Mouse (Mus musculus) large intestine, adult 2 months (tissue): Measurements from ENCODE around the gene Hdhd3. TPM values are rescaled to one million over a fixed set of nuclear protein-coding genes. Genes with fewer than 3 reads are reported as not detected.

Source experiments
- DNase-seq: peaks from one replicate; pipeline ENCODE4 v3.0.0-alpha.2; 2012; ENCODE audit warnings: low read depth, low spot score
- WGBS: fragments of 180-500 bp; shearing (Covaris S2); methylation state at CpG from one replicate; pipeline ENCODE4 v1.1.7; 2018; 5-methylcytosine and 5-hydroxymethylcytosine counted together
- polyA plus RNA-seq: library from polyadenylated mRNA; depleted of rRNA; stranded (reverse); fragments of >200 nt; gene quantifications from 2 replicates; pipeline ENCODE4 v1.2.3, GENCODE M21; 2012; rRNA removed

Gene Hdhd3
- 97.6 and 124 TPM in 2 replicates for polyA plus RNA-seq

DNA sequence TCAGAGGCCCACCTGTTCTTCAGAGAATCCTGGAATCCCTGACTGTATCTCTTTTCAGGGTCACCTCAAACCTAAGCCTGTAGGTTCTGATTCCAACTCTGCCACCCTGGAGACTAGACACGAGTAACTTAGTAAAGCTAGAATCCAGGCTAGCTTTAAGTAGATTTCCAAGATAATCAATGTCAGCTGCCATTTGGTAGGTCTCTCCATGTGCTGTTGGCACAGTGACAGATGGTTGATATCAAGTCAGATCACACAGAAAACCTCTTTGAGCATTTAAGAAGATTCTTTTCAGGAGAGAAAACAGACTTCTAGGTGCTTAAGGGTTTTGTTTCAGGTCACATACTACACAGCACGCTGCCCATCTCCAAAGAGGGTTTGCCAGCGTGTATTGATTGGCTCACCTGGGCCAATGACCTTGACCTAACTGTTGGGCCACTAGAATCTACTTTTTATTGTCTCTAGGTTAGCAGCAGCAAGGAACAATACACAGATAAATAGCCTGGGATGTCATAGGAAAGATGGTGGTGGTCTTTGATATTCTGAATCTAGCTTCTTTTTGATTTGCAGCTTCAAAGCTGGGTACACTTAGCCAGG is at the start of gene Hdhd3:
Hdhd3 (minus strand) TSS at position 94 of the 597 bp plus-strand sequence.
- no peak for DNase-seq
- WGBS, result 39% methylated on average over 3 of the region's 3 CpGs

DNA sequence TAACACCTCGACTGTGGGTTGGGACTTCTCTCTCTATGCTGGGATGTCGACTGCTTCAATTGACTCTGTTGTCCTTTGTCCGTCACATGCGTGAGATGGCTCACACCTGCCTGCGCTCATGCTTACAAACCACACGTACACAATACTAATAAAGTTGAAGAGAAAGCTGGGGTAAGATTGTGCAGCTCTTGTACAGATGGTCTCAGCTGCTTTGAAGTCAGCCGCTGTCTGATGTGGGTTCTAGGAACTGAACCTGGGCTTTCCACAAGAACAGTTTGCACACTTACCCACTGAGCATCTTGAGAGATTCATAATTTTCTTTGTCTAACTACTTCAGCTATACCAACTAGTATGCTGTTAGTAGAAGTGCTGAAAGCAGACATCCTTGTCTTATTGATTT is 48.7 kb upstream of the Hdhd3 start:
- no peak for DNase-seq
- 71% methylated on average over 7 of the region's 7 CpGs for WGBS

DNA sequence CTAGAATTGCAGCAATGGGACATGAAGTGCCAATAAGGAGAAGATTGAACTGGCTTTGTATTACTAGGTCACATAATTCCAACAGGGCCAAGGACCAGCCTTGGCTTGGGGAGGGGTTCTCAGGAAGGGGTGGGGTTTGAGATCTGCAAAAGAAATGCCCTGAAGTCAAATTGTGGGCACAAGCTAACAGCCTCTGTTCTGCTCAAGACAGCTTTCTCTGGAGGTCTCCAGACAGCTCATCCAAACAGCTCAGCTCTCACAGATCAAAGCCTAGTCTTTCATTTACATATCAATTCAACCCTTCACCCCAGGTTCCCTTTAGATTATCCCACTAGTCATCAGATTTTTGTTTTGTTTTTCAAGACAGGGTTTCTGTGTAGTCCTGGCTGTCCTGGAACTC is 41.5 kb upstream of the Hdhd3 start:
- DNase-seq, result no peak

DNA sequence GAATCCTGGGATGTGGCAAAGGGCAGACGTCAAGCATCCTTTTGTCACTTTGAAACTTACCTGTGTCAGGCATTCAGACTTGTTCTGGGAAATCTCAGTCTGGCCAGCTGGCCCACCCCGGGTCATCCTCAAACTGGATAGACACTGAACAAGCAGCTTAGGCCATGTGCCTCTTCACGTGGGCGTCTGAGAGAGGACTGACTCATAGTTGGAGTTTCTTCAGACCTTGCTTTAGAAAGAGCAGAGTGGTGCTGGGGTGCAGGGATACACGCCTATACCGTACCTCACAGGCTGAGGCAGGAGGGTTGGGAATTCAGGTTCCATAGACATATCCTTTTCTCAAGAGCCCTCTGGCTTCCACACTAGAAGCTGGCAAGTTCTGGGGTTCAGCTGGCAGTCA is 40.5 kb upstream of the Hdhd3 start:
- 87% methylated on average over 6 of the region's 6 CpGs for WGBS
- no peak for DNase-seq

DNA sequence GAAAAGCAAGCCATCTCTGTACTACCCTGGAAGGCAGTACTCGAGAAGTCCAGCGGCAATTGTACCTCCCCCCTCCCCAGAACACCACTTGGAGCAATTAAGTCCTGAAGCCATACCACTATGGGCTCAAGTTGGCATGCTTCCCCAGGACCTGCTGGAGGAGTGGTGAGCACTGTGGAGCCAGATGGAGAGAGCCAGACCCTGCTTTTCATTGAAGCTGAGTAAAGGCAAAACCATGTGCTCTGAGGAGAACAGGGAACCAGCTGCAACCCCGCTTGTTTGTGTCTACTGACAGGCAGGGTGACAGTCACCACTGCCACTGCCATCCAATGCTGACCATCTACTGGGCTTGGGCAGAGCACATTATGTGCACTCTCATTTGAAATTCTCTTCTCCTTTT is 38.5 kb upstream of the Hdhd3 start:
- 77% methylated on average over 3 of the region's 3 CpGs for WGBS
- DNase-seq, result no peak

DNA sequence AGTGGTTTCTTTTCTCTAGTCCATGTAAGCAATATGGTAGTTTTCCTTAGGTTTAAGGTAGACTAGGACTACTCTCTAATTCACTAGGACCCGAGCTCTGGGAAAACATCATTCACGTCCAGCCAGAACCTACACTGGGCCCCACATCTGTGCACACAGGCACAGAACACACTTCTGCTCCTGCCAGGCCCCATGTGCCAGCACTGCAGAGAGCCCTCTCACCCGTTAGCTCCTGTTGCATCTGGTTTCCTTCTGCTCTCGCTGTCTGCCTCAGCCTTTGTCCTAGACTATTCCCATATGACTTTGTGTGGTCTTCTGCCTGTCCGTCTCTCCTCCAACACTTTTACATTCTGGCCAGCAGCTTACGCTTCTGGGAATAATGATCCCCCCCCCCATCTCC is 30.5 kb upstream of the Hdhd3 start:
- WGBS, result 81% methylated on average over 6 of the region's 6 CpGs
- no peak for DNase-seq

DNA sequence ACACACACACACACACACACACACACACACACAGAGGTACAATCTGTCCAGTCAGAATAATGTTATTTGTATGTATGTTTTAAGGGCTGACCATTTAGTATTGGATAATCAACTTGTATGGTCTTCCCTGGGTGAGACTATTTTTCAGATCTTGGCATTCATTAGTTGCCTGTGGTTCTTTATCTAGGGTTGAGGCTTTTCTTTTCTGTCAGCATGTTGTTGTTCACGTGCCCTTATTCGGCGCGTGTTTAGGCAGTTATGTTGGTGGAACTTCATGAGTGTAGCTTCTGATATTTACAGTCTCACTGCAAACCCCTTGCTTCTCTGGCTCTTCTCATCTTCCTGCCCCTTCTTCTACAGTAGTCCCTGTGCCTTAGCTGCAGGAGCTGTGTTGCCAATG is 24.4 kb upstream of the Hdhd3 start:
- 90% methylated on average over 4 of the region's 4 CpGs for whole genome bisulfite sequencing

DNA sequence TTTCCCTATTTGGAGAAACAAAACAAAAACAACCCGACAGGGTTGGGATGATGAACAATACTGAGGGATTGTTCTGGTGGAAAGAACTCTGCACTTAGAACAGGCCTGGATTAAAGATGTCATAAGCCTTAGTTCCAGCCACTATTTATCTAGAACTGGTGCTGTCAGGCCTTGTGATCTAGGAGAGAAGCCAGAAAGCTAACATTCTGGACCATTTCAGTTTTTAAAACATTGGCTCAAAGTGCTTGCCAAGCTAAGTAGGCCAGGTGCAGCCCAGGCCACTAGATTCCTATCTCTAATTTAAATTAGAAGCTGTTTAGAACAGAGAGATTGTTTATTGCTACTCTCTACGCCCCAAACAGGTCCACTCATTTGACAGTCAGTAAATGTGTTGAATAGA is 23.0 kb upstream of the Hdhd3 start:
- DNase-seq, result no peak
- WGBS, result 55% methylated on average over 2 of the region's 2 CpGs

More for the DNA sequence above, 24.4 kb upstream of the Hdhd3 start:
- DNase-seq, result no peak

DNA sequence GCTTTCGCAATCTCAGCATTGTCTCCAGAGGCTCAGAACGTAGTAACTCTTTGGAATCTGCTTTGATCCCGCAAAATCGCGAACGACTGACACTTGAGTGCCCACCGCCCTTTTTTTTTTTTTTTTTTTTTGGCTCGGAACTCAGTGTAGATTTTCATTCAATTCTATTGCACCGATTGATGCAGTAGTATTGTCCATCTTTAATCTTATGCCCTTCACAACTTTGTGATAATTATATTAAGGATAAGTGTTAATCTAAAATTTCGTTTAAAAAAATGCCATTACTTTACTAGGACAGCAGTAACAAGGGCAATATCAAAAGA is 22.2 kb upstream of the Hdhd3 start:
- WGBS, result under 1% methylated on average over 10 of the region's 10 CpGs
- no peak for DNase-seq

DNA sequence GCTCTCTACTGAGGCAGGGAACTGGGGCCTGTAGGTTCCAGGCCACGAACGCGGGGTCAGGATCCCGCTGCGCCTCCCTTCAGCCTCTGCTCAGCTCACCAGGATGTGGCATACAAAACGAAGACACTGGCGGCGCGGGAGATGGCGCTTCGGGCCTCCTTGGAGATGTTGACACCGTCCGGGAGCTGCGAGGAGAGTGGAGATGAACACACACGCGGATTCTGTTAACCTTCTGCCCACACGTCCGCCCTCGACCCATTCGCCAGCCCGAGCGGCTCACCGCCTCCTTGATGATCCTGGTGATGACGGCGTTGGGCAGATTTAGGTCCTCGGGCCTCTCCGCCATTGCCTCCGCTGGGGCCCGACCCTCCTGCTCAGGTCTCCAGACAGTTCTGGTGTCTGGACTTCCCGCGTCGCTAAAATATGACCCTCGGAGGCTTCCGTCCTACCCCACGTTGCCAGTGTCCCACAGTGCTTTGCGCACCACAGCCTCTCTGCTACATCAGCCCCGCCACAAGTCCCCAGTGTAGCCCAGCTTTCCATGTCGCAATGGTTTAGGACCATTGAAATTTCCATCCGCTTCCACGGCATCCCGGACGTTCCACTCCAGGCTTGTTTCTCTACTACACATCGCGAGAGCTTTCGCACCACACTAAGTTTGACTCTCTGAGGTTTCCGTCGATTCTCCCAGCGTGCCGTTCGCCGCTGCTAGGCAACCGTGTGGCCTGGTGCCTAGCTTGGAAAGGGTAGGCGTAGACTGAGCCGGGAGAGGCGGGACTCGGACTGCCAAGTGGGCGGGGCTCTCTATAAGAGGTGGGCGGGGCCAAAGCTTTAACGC is 21.6 kb upstream of the Hdhd3 start, which contains the start of the genes Pole3 and 4933430I17Rik:
Pole3 (minus strand) TSS at position 418 of the 838 bp plus-strand sequence.
4933430I17Rik (plus strand) TSS at position 719 of the 838 bp plus-strand sequence.
- under 1% methylated on average over 59 of the region's 59 CpGs for WGBS

DNA sequence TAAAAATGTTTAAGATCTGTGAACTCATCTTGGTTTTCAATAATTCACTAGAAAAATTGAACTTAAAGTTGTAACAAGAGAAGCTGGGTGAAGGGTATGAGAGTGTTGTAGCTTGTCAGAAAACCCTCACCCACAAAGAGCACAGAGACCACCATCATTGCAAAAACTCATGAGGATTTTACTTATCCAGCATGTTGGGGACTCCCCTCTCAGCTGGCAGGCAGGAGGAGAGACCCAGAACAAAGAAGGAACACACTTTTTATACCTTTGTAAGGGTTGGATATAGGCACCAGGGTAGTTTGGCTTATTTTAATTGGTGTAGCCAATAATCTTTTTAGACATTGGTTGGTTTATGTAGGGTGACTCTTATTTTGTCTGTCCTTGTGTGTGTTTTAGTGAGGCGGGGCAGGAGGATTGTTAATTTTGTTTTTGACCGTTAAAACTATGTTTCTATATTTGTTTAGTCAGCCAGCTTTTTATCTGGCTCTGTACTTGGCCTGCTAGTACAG is 17.7 kb upstream of the Hdhd3 start:
- 49% methylated on average over 2 of the region's 2 CpGs for WGBS
- no peak for DNase-seq

More for the DNA sequence above, 21.6 kb upstream of the Hdhd3 start, which contains the start of the genes Pole3 and 4933430I17Rik:
- DNase-seq, result peak; percentile 91

DNA sequence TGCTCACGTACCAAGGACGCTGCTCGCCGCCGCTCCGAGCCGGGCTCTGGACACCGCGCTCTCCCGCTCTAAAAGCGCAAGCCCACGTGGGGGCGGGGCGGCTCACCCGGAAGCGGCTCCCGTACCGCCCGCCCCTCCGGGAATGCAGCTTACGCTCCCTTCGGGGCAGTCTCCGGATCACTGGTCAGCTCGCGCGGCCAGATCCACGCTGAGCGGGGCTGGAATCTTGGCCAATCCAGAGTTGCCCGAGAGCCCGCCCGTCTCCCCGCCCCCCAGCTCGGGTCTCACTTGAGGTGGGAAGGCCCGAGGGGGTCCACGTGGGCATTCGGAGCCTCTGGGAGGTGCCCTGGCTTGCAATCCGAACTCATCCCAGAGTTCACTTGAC is 16.6 kb upstream of the Hdhd3 start, which contains the start of gene Alad:
Alad (minus strand) TSS at position 70 of the 385 bp plus-strand sequence.
- DNase-seq, result no peak
- under 1% methylated on average over 37 of the region's 37 CpGs for WGBS

DNA sequence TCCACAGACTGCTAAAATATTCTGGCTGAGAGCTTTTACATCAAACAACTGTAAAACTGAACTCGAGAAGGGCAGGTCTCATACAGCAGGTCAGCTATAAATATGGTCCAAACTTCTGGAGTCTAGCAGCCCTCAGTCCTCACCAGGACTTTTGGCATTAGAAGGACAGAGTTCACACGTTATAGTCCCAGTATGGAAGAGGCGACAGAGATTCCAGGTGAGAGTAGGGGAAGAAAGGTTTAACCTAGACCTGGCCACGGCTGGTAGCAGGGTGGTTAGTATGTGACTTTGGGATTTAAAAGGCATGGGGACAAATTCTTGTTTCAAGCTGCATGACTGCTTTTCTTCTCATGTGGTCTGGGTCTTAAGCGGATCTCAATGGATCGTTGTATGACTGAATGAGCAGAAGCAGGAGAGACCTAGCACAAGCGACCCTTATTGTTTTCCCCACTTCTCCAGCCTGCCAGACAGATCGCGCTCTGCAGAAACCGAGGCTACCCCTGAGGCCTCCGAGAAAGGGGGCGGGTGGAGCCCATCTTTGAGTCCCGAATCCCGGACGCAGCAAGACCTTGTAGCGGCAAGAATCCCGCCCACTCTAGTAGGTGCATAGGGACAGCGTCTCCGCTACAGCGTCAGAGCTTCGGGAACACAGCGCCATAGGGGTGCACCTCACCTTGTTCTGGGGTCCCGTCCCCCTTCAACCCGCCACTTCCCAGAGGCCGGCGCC is 16.0 kb upstream of the Hdhd3 start:
- WGBS, result 1% methylated on average over 26 of the region's 26 CpGs
- no peak for DNase-seq

DNA sequence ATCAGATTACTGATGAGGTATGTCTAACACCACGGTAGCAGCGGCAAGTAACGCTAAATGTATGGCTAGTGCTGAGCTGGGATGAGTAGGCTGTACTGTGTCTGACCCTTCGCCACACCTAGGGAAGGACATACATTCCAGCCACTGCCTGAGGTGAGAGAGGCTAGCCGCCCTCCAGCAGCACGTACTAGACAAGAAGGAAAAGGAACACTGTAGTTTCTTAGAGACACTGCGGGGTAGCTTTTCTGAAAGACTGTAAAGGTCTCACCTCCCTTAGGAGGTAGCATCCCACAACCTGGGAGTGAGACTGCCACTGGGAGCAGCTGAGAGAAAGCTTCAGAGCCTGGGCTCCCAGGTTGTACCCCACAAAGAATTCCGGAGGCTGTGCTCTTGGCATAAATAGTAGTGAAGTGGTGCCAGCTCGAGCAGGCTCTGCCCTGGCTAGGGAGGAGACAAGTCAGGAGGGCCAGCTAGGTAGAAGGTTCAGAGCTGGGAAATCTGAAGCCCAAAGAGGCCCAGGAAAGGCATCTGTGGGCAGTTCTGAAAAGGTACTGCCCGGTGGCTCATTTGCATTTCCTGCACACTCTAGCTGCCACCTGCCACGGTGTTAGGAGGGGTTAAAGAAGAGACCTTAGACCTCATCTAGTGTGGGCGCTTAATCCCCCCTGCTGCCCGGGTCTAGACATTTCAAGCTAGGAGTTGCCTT is 15.3 kb upstream of the Hdhd3 start:
- DNase-seq, result no peak
- WGBS, result 21% methylated on average over 13 of the region's 13 CpGs

DNA sequence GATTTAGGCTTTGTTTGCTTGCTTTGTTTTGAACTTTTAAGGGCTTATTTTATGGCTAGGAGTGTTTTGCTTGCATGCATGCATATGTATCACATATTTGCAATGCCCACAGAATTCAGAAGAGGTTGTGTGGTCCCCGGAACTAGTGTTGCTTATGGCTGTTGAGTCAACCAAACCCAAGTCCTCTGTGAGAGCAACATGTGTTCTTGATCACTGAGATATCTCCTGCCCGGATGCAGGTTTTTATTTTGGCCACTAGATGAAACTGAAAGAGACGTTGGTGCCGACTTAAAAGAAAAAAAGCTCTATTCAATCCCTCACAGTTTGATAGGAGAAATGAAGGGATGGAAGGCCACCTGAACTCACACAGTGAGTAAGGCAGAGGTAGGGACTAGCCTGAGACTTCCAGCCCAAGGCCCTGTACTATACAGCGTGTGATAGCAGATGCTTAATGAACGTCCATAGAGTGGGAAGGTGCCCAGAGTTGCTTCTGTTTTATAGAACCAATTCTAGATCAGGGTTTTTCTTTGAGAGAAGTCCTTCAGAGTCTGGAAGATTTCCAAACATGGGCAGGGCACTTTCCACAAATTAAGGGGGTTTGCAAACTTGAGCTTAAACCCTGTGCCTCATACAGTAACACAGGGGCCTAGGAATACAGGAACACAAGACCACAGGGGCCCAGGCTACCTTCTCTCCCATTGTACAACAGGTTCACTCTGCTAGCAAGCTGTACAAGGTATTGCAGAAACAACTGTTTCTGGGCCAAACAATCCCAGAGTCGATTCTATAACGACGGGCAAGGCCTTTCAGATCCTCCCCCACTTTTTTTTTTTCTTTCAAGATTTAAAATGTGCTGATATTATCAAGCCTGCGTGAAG is 14.5 kb upstream of the Hdhd3 start:
- 26% methylated on average over 10 of the region's 10 CpGs for WGBS

DNA sequence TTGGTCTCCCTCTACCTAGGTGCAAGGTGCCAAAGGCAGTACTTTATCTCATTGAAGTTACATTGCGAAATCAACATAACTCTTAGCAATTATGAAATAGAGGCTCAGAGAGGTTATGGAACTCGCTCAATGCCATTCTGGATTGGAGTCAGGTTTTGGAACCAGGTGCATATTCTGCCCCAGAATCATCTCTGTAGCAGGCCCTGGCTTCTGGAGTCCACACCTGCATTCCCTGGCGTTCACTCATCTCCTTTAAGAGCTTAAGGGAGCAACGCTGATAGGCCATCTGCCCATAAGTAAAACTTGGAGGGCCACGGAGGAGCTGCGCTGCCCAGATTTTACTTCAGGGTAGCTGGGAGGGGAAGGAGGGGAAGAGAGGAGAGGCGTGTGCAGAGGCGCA is 13.8 kb upstream of the Hdhd3 start:
- no peak for DNase-seq
- WGBS, result 36% methylated on average over 8 of the region's 8 CpGs

More for the DNA sequence above, 14.5 kb upstream of the Hdhd3 start:
- DNase-seq, result no peak

DNA sequence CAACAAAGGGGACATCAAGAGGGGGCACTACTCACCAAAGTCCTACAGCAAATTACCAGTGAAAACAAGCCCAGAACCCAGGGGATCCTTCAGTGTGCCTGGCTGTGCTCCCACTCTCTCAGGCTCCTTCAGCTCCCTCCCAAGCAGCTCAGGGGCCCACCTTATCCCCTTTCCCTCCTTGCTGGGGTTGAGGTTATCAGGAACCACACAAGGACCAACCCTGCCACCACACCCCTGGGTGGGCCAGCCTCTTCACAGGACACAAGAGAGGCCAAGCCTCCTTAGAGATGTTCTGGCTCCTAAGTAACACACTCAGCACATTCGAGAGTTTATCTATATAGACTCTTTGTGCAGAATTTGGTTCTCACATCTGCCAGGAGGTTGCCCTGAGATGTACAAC is 13.3 kb upstream of the Hdhd3 start:
- no peak for DNase-seq
- WGBS, result 19% methylated on average over 1 of the region's 1 CpGs

DNA sequence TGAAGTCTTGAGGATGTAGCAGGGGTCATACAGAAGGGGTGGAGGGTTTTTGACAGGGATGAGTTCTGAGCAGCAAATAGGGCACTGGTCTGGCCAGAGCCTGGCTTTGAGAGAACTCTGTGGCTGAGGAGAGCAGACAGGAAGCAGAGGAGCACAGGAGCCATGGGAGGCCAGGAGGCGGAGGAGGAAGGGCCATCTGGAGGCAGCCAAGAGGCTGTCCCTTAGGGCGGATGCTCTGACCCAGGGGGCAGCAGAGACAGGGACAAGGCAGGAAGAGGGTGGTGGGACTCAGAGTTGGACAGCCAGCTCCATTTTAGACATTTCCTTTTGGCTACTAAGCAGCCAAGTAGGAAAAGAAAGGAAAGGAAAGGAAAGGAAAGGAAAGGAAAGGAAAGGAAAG is 12.8 kb upstream of the Hdhd3 start:
- no peak for DNase-seq
- WGBS, result 47% methylated on average over 2 of the region's 2 CpGs

DNA sequence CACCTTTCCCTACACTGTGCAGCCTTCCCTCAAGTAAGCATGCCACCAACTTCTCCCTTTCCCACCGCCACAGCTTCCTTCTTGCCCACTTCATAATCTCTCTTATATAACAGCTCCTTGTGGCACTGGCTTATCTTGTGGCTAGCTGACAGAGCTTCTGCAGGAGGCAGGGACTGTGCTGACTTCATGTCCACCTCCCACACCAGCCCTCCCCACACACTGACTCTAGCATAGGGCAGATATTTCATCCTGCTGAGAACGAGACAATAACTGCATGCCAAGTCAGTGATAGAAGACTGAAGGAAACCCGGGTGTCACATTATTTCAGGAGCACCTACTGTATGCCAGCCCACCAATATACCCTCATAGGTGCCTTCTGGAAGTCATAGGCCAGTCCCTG is 12.2 kb upstream of the Hdhd3 start:
- WGBS, result 77% methylated on average over 3 of the region's 3 CpGs
- no peak for DNase-seq
